Mouse (Mus musculus) CH12.LX (cell line): ENCODE measurements around the gene Vps41. TPM values are rescaled to one million over a fixed set of nuclear protein-coding genes. Genes with fewer than 3 reads are reported as not detected.

Experiments used
- DNase-seq: peaks from one replicate; pipeline ENCODE4 v3.0.0-alpha.2; 2013; ENCODE audit errors: extremely low read depth
- H3K27ac ChIP-seq: 2 replicates; pipeline ENCODE4 v1.5.1; 2012; ENCODE audit warnings: low read depth, mild to moderate bottlenecking, control low read depth, moderate library complexity; ENCODE audit not compliant: insufficient read depth
- H3K27me3 ChIP-seq: replicated peaks from 2 replicates; pipeline ENCODE3; 2012; ENCODE audit warnings: inconsistent platforms
- H3K36me3 ChIP-seq, 2 experiments: replicated peaks in 1 of 2; 2 replicates each; pipeline versions ENCODE3 to v1.6.1; 2012; ENCODE audit warnings: inconsistent platforms in 1 of 2, low read length in 1 of 2, mild to moderate bottlenecking in 1 of 2, mixed read lengths in 1 of 2, moderate library complexity in 1 of 2; ENCODE audit not compliant: control insufficient read depth in 1 of 2, insufficient read depth in 1 of 2
- H3K4me1 ChIP-seq, 2 experiments: 2 replicates each; pipeline ENCODE4 v1.6.1; 2012; ENCODE audit warnings: inconsistent platforms in 1 of 2, moderate library complexity in 1 of 2; ENCODE audit not compliant: insufficient read depth in 2 of 2, control insufficient read depth in 1 of 2
- H3K4me2 ChIP-seq: 2 replicates; pipeline ENCODE4 v1.6.1; 2012; ENCODE audit warnings: low read depth, mild to moderate bottlenecking, control low read depth; ENCODE audit not compliant: poor library complexity, insufficient read depth, severe bottlenecking
- H3K4me3 ChIP-seq, 3 experiments: fragments of 150-350 bp in 1 of 3; sonication (generic) in 1 of 3; replicated peaks in 1 of 3; 2 replicates each; pipeline versions ENCODE3 to v1.5.1; 2011 to 2012; ENCODE audit warnings: low read depth in 2 of 3, low read length in 2 of 3, mild to moderate bottlenecking in 2 of 3, moderate library complexity in 2 of 3, control low read depth in 1 of 3, improper control_type of control experiment in 1 of 3, inconsistent platforms in 1 of 3, mixed read lengths in 1 of 3; ENCODE audit not compliant: poor library complexity in 1 of 3
- H3K79me2 ChIP-seq: replicated peaks from 2 replicates; pipeline ENCODE4 v1.6.1; 2012; ENCODE audit warnings: mild to moderate bottlenecking, moderate library complexity; ENCODE audit not compliant: control insufficient read depth, poor library complexity, insufficient read depth, severe bottlenecking; ENCODE audit errors: extremely low read depth
- H3K9ac ChIP-seq: 2 replicates; pipeline ENCODE4 v1.6.1; 2012; ENCODE audit warnings: low read depth, mild to moderate bottlenecking, control low read depth, moderate library complexity; ENCODE audit not compliant: insufficient read depth
- H3K9me3 ChIP-seq: replicated peaks from 2 replicates; pipeline ENCODE3; 2012; ENCODE audit warnings: low read length, inconsistent platforms, mixed read lengths
- CHD2 ChIP-seq: IDR thresholded peaks from 2 replicates; pipeline ENCODE4 v1.6.1; 2011; ENCODE audit warnings: low read length, improper control_type of control experiment
- ELF1 ChIP-seq: IDR thresholded peaks from 2 replicates; pipeline ENCODE4 v1.6.1; 2014; ENCODE audit warnings: low read depth, mild to moderate bottlenecking, inconsistent platforms, low read length, improper control_type of control experiment
- HCFC1 ChIP-seq: IDR thresholded peaks from 2 replicates; pipeline ENCODE4 v1.6.1; 2012; ENCODE audit warnings: low read depth, mild to moderate bottlenecking, inconsistent platforms, low read length, improper control_type of control experiment
- IRF4 ChIP-seq: IDR thresholded peaks from 2 replicates; pipeline ENCODE4 v1.6.1; 2014; ENCODE audit warnings: low read depth, mild to moderate bottlenecking, inconsistent platforms, low read length, improper control_type of control experiment
- JUN ChIP-seq: IDR thresholded peaks from 2 replicates; pipeline ENCODE4 v1.6.1; 2011; ENCODE audit warnings: low read depth, mild to moderate bottlenecking, low read length, improper control_type of control experiment, moderate library complexity; ENCODE audit not compliant: insufficient read depth
- JUND ChIP-seq: conservative IDR thresholded peaks from 2 replicates; pipeline ENCODE4 v1.6.1; 2011; ENCODE audit warnings: low read depth, low read length, improper control_type of control experiment
- MYC ChIP-seq: IDR thresholded peaks from 2 replicates; pipeline ENCODE4 v1.6.1; 2011; ENCODE audit warnings: low read depth, mild to moderate bottlenecking, improper control_type of control experiment, low read length
- RAD21 ChIP-seq: IDR thresholded peaks from 2 replicates; pipeline ENCODE4 v1.6.1; 2011; ENCODE audit warnings: low read depth, mild to moderate bottlenecking, low read length, improper control_type of control experiment, moderate library complexity
- SMC3 ChIP-seq: IDR thresholded peaks from 2 replicates; pipeline ENCODE4 v1.6.1; 2011; ENCODE audit warnings: low read depth, low read length, improper control_type of control experiment
- UBTF ChIP-seq: IDR thresholded peaks from 2 replicates; pipeline ENCODE4 v1.6.1; 2012; ENCODE audit warnings: low read depth, mild to moderate bottlenecking, inconsistent platforms, low read length, improper control_type of control experiment, moderate library complexity
- USF1 ChIP-seq: IDR thresholded peaks from 2 replicates; pipeline ENCODE4 v1.6.1; 2014; ENCODE audit warnings: low read depth, mild to moderate bottlenecking, inconsistent platforms, low read length, improper control_type of control experiment
- USF2 ChIP-seq: conservative IDR thresholded peaks from 2 replicates; pipeline ENCODE4 v1.6.1; 2011; ENCODE audit warnings: low read depth, low read length, improper control_type of control experiment
- ZMIZ1 ChIP-seq: IDR thresholded peaks from 2 replicates; pipeline ENCODE4 v1.6.1; 2012; ENCODE audit warnings: low read depth, mild to moderate bottlenecking, inconsistent platforms, low read length, improper control_type of control experiment
- dilution Hi-C: fragments of 300-500 bp; cut with MboI; formaldehyde crosslinking; loops from 2 replicates; pipeline ENCODE4 v1.14.3; 2020; ENCODE audit warnings: low sequenced_read_pairs; ENCODE audit not compliant: extremely low pct_unique_long_range_greater_than_20kb, extremely low pct_ligation_motif_present
- in situ Hi-C: fragments of 300-500 bp; cut with MboI; formaldehyde crosslinking; loops from 3 replicates; pipeline ENCODE4 v1.14.3; 2019; ENCODE audit warnings: low sequenced_read_pairs, low pct_ligation_motif_present, low pct_unique_long_range_greater_than_20kb, mixed read lengths
- polyA plus RNA-seq: library from polyadenylated mRNA; unstranded; fragments of >175 nt; gene quantifications from 2 replicates; pipeline ENCODE4 v1.2.1, GENCODE M21; 2012; ENCODE audit warnings: low read depth; ENCODE audit not compliant: insufficient read length
- total RNA-seq, 2 experiments: library from RNA; depleted of rRNA; stranded (reverse); fragments of 300-350 nt in 1 of 2; fragments of >200 nt in 1 of 2; gene quantifications; 2 replicates each; pipeline ENCODE4 v1.2.3; 2012 to 2014

Gene Vps41
- total and polyA plus RNA-seq, 3 experiments, result 41.7 to 59.2 (median 48.1) TPM

DNA sequence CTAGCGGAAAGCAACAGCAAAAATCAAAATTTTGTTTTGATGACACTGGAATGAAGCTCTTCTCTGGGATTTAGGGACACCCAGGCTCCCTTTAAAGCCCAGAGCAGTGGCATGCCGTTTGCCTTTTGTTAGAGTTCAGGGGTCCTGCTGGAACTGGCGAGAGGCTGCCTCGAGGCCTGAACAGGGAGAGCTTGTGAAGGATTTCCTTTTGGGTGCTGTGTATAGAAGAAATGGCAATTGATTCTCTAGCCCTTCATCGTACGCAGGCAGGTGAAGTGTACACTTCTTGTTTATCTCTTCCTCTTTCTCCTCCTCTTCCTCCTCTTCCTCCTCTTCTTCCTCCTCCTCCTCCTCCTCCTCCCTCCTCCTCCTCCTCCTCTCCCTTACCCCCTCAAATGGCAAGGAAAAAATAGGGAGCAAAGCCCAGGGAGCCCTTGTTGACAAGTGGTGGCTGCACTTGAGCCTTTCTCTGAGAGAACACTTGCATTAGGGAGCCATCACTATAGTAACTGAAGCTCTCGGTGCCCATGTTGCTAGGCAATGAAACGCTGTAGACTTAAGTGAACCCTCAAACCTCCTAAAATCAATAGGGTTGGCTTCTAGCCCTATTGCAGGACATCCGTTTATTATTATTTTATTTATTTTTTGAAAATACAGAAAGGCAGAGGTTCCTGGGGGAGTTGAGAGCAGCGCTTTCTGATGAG is 107.5 kb downstream of the Vps41 start:
- no peak overlapping the region for H3K4me2 ChIP-seq
- no peak for TF ChIP-seq USF2
- TF ChIP-seq ZMIZ1, result no peak
- TF ChIP-seq JUND, result no peak
- H3K27me3 ChIP-seq, result no peaks in the 10 kb centered on the region
- no peak for DNase-seq
- no peak overlapping the region for H3K27ac ChIP-seq
- no peaks in the 10 kb centered on the region for H3K79me2 ChIP-seq
- no peak overlapping the region for H3K4me3 ChIP-seq
- H3K9me3 ChIP-seq, result no peaks in the 10 kb centered on the region
- in situ Hi-C loops (loop anchor here (25.0 kb wide), 1 partner anchor 762 kb away; no protein-coding TSS in a partner anchor), dilution Hi-C loops (no loop called here)
- H3K9ac ChIP-seq, result no peak overlapping the region
- H3K4me1 ChIP-seq, result no peaks in the 10 kb centered on the region
- peaks cover 28 to 79% of the 10 kb centered on the region in 2 experiments for H3K36me3 ChIP-seq

DNA sequence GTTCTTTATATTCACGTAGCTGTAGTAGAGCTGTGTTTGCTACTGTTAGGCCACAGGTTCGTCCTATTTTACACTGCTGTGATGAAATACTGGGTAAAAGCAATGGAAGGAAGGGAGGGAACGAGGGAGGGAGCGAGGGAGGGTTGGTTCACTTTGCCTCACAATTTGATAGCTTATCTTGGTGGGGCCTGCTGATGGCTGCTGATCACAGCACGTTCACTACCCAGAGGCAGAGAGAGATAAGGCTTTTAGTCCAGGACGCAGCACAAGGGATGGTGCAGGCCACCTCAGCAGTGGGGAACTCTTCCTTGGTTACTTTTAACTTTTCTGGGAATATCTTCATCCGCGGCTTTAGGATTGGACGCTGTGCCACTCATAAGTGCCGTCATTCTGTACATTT is 109.9 kb downstream of the Vps41 start:
- peaks cover 0 to 11% of the 10 kb centered on the region in 2 experiments; a peak in 1 of 4 replicates for H3K4me1 ChIP-seq
- TF ChIP-seq JUN (no peak), UBTF (no peak), SMC3 (no peak), JUND (no peak), ELF1 (no peak), IRF4 (no peak), ZMIZ1 (no peak)
- H3K4me3 ChIP-seq, result no peak overlapping the region
- no peak overlapping the region for H3K4me2 ChIP-seq
- H3K79me2 ChIP-seq, result no peaks in the 10 kb centered on the region
- no peaks in the 10 kb centered on the region for H3K27me3 ChIP-seq
- H3K36me3 ChIP-seq, result peaks cover 25 to 68% of the 10 kb centered on the region in 2 experiments
- DNase-seq, result no peak
- dilution Hi-C loops (no loop called here), in situ Hi-C loops (no loop called here)
- H3K9me3 ChIP-seq, result no peaks in the 10 kb centered on the region
- H3K9ac ChIP-seq, result no peak overlapping the region
- no peak overlapping the region for H3K27ac ChIP-seq

- peaks cover 10 to 40% of the 10 kb centered on the region in 2 experiments for H3K36me3 ChIP-seq
Observed at GRCm38 (mm10) chr13:18830486-18830885, 113.4 kb downstream of the Vps41 start.

More at GRCm38 (mm10) chr13:18830486-18830885, 113.4 kb downstream of the Vps41 start:
- H3K4me2 ChIP-seq, result no peak overlapping the region
- no peak for DNase-seq
- dilution Hi-C loops (no loop called here), in situ Hi-C loops (no loop called here)
- H3K27me3 ChIP-seq, result no peaks in the 10 kb centered on the region
- no peaks in the 10 kb centered on the region for H3K9me3 ChIP-seq
- H3K4me1 ChIP-seq, result peaks cover 0 to 11% of the 10 kb centered on the region in 2 experiments; a peak in 1 of 4 replicates
- TF ChIP-seq USF2 (no peak), HCFC1 (no peak), CHD2 (no peak), MYC (no peak), USF1 (no peak), RAD21 (no peak)
- no peak overlapping the region for H3K27ac ChIP-seq
- H3K79me2 ChIP-seq, result no peaks in the 10 kb centered on the region
- no peak overlapping the region for H3K4me3 ChIP-seq
- no peak overlapping the region for H3K9ac ChIP-seq
